Mouse (Mus musculus) regulatory T cell (primary cell): Measurements from ENCODE around the gene Acrv1.
"Not testable (repeated sequence)": the region's sequence is repeated elsewhere in the genome, so short reads cannot be mapped to it uniquely, and the experiment has no call there.

Experiments
- in situ Hi-C: fragments of 300-600 bp; cut with MboI, MseI; formaldehyde crosslinking; loops from one replicate; pipeline ENCODE4 v1.15.1; 2025; ENCODE audit warnings: high pct_unique_total_duplicates

Gene Acrv1

DNA sequence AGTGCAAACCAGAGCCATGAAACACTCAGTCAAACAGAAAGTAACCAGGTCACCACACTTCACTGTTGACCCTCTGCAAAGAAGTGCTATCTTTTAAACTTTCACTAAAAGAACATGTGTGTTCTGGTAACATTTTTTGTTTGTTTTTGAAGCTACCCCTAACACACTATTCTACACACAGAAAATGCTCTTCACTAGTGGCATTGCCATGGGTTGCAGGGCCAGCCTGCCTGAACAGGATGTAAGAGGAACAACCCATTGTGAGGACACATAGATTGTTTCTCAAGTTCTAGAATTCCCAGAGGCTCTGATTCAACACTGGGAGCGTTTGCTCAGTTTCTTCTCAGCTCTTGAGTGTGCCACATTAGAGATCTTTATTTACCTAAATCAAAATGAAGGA, at the start of gene Acrv1:
Gene Acrv1, plus strand, starts transcription at position 301 of the 400 bp plus-strand sequence.
- in situ Hi-C loops, result loop anchor here (25.0 kb wide), 1 partner anchor 1106 kb away; no protein-coding TSS in a partner anchor

DNA sequence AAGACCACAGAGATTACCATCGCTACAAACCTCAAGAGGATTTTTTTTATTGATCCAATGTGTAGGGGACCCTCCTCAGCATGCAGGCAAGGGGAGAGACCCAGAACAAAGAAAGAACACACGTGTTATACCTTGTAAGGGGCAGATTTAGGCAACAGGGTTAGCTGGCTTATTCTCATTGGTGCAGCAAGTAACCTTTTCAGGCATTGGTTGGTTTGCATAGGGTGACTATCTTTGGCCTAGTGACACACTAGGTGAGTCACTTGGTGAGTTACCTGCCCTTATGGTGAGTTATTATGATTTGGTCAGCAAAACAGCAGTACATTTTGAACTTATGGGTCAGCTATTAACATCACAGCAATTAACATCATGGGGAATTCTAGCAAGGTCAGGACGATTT, 49.7 kb upstream of the Acrv1 start, which contains the start of gene A630095E13Rik:
Gene A630095E13Rik, minus strand, starts transcription at position 101 of the 400 bp plus-strand sequence.
- in situ Hi-C loops, result not testable (repeated sequence)

DNA sequence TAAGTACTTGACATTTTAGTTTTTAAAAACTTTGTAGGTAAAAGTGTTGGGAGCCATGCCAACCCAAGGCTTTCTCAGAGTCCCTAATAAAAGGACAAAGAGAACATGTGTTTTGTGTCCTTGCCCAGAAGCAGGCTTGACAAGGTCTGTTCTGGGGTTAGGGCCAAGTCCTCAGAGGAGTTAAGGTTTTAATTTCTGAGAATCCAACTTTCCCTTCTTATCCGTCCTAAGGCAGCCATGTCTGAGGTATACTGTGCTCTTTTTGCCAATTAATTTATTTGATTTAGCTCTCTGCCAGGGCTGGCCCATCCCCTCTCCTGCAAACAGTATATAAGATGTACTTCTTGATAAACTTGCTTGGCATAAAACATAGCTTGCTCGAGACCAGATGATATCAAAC, 11.6 kb upstream of the Acrv1 start:
- in situ Hi-C loops, result loop anchor here (25.0 kb wide), 1 partner anchor 1094 kb away; no protein-coding TSS in a partner anchor

DNA sequence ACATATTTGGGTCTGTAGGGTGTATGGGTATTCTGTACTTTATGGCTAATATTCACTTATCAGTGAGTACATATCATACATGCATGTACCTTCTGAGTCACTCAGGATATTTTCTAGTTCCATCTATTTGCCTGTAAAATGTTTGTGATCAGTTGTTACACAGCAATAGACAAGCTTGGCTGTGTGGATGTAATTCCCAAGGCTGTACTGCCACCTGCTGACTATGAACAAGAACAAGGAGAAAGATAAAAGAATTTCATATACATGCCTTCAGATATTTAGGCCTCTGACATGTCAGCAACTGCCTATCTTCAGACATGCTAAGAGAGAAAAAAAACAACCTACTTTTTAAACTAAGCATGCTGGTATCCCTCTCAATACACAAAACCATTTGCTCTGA, 5.7 kb upstream of the Acrv1 start:
- in situ Hi-C loops, result loop anchor here (25.0 kb wide), 1 partner anchor 1100 kb away; no protein-coding TSS in a partner anchor

DNA sequence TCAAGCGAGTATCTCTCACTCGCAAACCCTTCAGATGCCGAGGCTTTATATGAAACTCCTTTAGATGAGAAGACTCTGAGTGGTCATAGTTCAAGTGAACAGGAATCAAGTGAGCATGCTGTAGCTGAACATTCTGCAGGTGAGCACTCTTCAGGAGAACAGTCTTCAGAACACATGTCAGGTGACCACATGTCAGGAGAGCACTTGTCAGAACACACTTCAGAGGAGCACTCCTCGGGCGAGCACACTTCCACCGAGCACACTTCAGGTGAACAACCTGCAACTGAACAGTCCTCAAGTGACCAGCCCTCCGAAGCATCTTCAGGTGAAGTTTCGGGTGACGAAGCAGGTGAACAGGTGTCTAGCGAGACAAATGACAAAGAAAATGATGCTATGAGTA, 1.3 kb downstream of the Acrv1 start:
- in situ Hi-C loops, result loop anchor here (25.0 kb wide), 1 partner anchor 1107 kb away; no protein-coding TSS in a partner anchor

GRCm38 (mm10) chr9:36705923-36706322, 12.9 kb downstream of the Acrv1 start:
- in situ Hi-C loops, result no loop called here

GRCm38 (mm10) chr9:36707304-36707703, 14.3 kb downstream of the Acrv1 start:
- in situ Hi-C loops, result no loop called here

- in situ Hi-C loops, result no loop called here
Measured at GRCm38 (mm10) chr9:36716624-36717023, 23.6 kb downstream of the Acrv1 start.

DNA sequence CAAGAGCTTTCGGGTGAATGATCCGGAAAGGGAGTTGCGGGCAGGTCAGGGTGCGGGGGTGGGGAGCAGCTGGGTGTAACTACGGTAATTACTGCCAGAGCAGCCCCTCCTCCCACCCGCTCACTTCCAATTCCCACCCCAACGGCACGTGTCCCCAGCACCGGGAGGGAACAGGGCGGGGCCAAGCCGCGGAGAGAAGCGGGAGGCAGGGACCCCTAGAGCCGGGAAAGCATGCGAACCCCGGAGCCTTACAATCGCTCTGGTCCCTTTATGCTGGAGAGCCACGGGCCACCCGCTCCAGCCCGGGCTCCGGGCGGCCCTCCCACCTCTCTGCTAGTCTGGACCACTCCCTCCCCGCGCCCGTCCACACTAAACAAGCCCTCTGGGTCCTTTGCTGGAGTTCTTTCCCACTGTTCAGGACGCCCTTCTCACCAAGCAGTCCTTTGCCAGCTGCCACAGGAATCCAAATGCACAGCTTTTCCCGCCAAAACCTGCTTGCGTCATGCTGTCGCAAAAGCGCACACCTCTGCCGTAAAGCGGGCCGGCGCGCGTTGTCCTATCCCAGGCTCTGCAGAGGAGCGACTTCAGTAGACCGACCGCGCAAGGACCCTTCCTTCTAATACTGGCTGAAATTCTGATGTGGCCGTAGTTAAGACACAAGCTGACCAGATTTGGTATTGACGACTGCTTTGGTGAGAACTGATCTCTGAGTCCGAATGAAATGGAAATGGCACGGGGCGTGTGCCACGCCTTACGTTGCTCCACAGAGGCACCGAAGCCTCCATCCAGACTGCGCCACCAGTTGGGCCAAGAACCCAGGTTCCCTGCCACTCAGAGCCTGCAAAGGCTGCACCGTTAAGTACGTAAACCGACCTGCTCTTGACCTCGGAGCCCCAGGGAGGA, 33.4 kb downstream of the Acrv1 start:
- in situ Hi-C loops, result loop anchor here (5.0 to 10.0 kb wide), 2 partner anchors 41 to 1612 kb away; partner anchors contain the start of genes St3gal4 and Stt3a

DNA sequence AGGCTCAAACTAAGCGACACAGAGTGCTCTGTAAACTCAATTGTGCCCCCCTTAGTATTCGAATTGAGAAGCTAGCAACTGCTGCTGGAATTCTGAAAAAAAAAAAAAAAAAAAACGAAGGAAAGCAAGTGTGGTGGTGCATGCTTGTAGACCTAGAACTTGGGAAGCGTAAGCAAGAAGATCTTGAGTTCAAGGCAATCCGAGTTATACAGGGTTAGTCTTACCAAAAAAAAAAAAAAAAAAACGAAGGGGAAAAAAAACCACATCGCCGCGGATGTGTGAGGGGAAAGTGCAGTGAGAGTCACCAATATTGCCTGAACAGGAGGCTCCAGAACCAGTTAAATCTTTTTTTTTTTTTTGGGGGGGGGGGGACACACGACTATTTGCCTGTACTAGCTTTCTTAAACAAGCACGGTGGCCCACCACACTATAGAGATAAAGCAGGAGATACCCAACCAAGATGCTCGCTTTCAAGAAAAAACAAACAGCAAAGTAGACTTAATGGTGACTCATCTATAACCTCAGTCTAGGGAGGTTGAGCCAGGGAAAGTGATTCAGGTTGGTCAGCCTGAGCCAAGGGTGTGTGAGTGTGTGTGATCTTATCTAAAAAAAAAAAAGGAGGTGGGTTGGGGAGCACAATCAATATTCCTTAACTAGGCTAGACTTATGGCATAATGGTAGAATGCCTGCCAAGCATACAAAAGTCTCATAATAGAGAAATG, 34.2 kb downstream of the Acrv1 start, which contains the start of gene Chek1:
Gene Chek1, minus strand, starts transcription at position 32 of the 722 bp plus-strand sequence.
- in situ Hi-C loops, result loop anchor here (5.0 to 10.0 kb wide), 2 partner anchors 40 to 1612 kb away; partner anchors contain the start of genes St3gal4 and Stt3a
